Mouse (Mus musculus): ENCODE results near the gene Bcas3.

DNA sequence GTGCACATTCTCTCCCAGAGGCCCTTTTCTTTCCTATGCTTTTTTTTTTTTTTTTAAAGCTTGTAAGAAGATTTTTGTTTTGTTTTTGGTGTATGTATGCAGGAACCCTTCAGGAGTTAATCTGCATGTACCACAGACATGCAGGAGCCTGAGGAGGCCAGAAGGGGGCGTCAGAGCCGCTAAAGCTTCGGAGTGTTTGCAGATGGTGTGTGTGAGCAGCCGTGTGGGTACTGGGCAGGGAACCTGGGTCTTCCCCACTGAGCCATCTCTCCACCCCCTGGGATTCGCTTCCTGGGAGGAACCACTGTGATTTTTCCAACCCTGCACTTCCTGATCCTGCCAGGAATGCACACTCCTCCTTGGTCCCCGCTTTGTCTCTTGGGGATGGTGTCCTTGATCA lies 497.8 kb downstream of the Bcas3 start:
- TF ChIP-seq CTCF (IDR thresholded peaks at IDR 0.05; ENCODE audit: low read depth, low read length) (peak; percentile 42), POLR2A (IDR thresholded peaks at IDR 0.05; ENCODE audit: borderline replicate concordance, low read depth, low read length) (no peak)
